Comparison of ENCODE assay signal across 9 mouse cellular contexts in the genomic region with DNA sequence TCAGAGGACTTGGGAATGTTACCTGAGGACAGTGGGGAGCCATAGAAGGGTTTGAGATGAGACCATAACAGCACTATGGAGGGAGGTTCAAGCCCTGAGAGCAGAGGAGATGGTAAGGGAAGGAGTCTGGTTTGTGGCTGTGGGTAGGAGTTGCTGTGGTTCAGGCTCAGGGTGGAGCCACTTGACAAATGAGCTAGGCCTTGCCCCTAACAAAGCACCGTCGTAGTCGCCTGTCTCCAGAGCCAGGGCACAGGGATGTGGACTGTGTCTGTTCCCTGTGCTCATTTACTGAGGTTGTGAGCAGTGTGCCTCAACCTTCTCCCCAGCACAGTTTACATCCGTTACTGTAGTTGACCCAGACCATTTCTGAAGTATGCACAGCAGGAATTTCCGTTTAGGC. TPM values are rescaled to one million over a fixed set of nuclear protein-coding genes. Genes with fewer than 3 reads are reported as not detected.
DNase-seq lines count a peak whose midpoint lies in the region; ATAC-seq and TF ChIP-seq lines count a peak whose summit lies in the region.
"Had no signal": no experiment of that assay in that cellular context is flagged by ENCODE, and none has a peak within 500 bp of the region (broad histone marks: within the 10 kb centered on the region; RNA-seq: fewer than 3 reads in every experiment).

No protein-coding gene starts in this region.

- H3K4me2 ChIP-seq in lung, embryonic 14.5 days = no peak overlapping the region
- H3K4me2 ChIP-seq in neural tube, embryonic 13.5 days = peak overlapping the region; percentile 7; the same call in 1 of the 2 replicates

- H3K4me1 ChIP-seq in lung, embryonic 14.5 days (ENCODE audit: insufficient read depth) = peaks cover 3% of the 10 kb centered on the region; the same call in 1 of the 2 replicates
- peaks cover 67% of the 10 kb centered on the region for H3K4me1 ChIP-seq in embryonic facial prominence, embryonic 10.5 days
- H3K4me1 ChIP-seq in neural tube, embryonic 13.5 days (replicated peaks) = peaks cover 71% of the 10 kb centered on the region

- peaks cover 27% of the 10 kb centered on the region; the same call in 1 of the 2 replicates for H3K36me3 ChIP-seq in lung, embryonic 14.5 days (ENCODE audit: insufficient read depth)
- peaks cover 32% of the 10 kb centered on the region for H3K36me3 ChIP-seq in embryonic facial prominence, embryonic 10.5 days (replicated peaks)
- H3K36me3 ChIP-seq in neural tube, embryonic 13.5 days = peaks cover 39% of the 10 kb centered on the region

- no peaks in the 10 kb centered on the region for H3K27me3 ChIP-seq in lung, embryonic 14.5 days (ENCODE audit: insufficient read depth, low read length)
- no peaks in the 10 kb centered on the region for H3K27me3 ChIP-seq in embryonic facial prominence, embryonic 10.5 days (replicated peaks; ENCODE audit: low read depth, poor library complexity, severe bottlenecking)
- no peaks in the 10 kb centered on the region for H3K27me3 ChIP-seq in neural tube, embryonic 13.5 days

- no peak for ATAC-seq in lung, embryonic 14.5 days (ENCODE audit: insufficient read depth)
- peak; percentile 42 for ATAC-seq in inflammation-experienced regulatory T-cells, adult 6 months
- no peak for ATAC-seq in neural tube, embryonic 13.5 days (ENCODE audit: low read depth)

- H3K4me3 ChIP-seq in lung, embryonic 14.5 days (ENCODE audit: low read depth, low read length) = no peak overlapping the region
- no peak overlapping the region for H3K4me3 ChIP-seq in embryonic facial prominence, embryonic 10.5 days
- no peak overlapping the region for H3K4me3 ChIP-seq in neural tube, embryonic 13.5 days

- WGBS in lung, embryonic 14.5 days = 27% methylated on average over 5 of the region's 5 CpGs
- WGBS in embryonic facial prominence, embryonic 10.5 days = 76% methylated on average over 5 of the region's 5 CpGs
- 51% methylated on average over 5 of the region's 5 CpGs for WGBS in neural tube, embryonic 13.5 days

- H3K9ac ChIP-seq in lung, embryonic 14.5 days = peak overlapping the region; percentile 9
- peak overlapping the region; percentile 41 for H3K9ac ChIP-seq in neural tube, embryonic 13.5 days

- H3K27ac ChIP-seq in lung, embryonic 14.5 days (ENCODE audit: low read depth) = no peak overlapping the region
- H3K27ac ChIP-seq in embryonic facial prominence, embryonic 10.5 days (replicated peaks) = peak overlapping the region; percentile 8; the same call in 1 of the 2 replicates
- no peak overlapping the region for H3K27ac ChIP-seq in neural tube, embryonic 13.5 days (replicated peaks)

- H3K9me3 ChIP-seq in lung, embryonic 14.5 days (ENCODE audit: low read depth, low read length) = no peaks in the 10 kb centered on the region
- H3K9me3 ChIP-seq in embryonic facial prominence, embryonic 10.5 days = no peaks in the 10 kb centered on the region
- H3K9me3 ChIP-seq in neural tube, embryonic 13.5 days = no peaks in the 10 kb centered on the region

- no peak for TF ChIP-seq CTCF in lung, embryonic 14.5 days (IDR thresholded peaks at IDR 0.05; ENCODE audit: low read depth)

- DNase-seq in lung, embryonic 14.5 days = no peak
- no peak for DNase-seq in lung, adult 18-20 months
- no peak for DNase-seq in embryonic facial prominence, embryonic 10.5 days (ENCODE audit: low spot score)
- DNase-seq in cerebellum, postnatal 4 days (ENCODE audit: low spot score in 2 of 2) = no peak
- no peak for DNase-seq in frontal cortex, postnatal 14 days (ENCODE audit: low spot score in 2 of 2)
- DNase-seq in embryo, embryonic 11 days = no peak
- DNase-seq: right cerebral cortex, adult 18-20 months had no signal

RNA-seq across cellular contexts. Expression of gene Cic, which starts 7.1 kb away (rescaled TPM):
- polyA plus RNA-seq in lung, embryonic 14.5 days (2014; fragmentation: Nextera tagmentation; extraction: Ambion mirVana) = 31.1 and 39.1 TPM in 2 replicates
- 17.1 and 21.4 TPM in 2 replicates for polyA plus RNA-seq in embryonic facial prominence, embryonic 10.5 days (2016; fragmentation: Nextera tagmentation; extraction: Ambion mirVana)
- 10 to 100 TPM; 17.9 to 35.2 (median 21.6) TPM for polyA plus RNA-seq in inflammation-experienced regulatory T-cells, adult 6 months (2017; shearing (Covaris generic))
- polyA plus RNA-seq in neural tube, embryonic 13.5 days (2015; fragmentation: Nextera tagmentation; extraction: Ambion mirVana) = 40.2 and 43.4 TPM in 2 replicates

RNA-seq across cellular contexts. Expression of gene Pafah1b3, which starts 23.2 kb away (rescaled TPM):
- polyA plus RNA-seq in lung, embryonic 14.5 days (2014; fragmentation: Nextera tagmentation; extraction: Ambion mirVana) = 175 and 183 TPM in 2 replicates
- polyA plus RNA-seq in embryonic facial prominence, embryonic 10.5 days (2016; fragmentation: Nextera tagmentation; extraction: Ambion mirVana) = 281 and 301 TPM in 2 replicates
- 10 to 100 TPM; 17.5 to 37.2 (median 31.3) TPM for polyA plus RNA-seq in inflammation-experienced regulatory T-cells, adult 6 months (2017; shearing (Covaris generic))
- 525 and 535 TPM in 2 replicates for polyA plus RNA-seq in neural tube, embryonic 13.5 days (2015; fragmentation: Nextera tagmentation; extraction: Ambion mirVana)

RNA-seq across cellular contexts. Expression of gene Erf, which starts 24.0 kb away (rescaled TPM):
- polyA plus RNA-seq in lung, embryonic 14.5 days (2014; fragmentation: Nextera tagmentation; extraction: Ambion mirVana) = 24.5 and 26.6 TPM in 2 replicates
- polyA plus RNA-seq in embryonic facial prominence, embryonic 10.5 days (2016; fragmentation: Nextera tagmentation; extraction: Ambion mirVana) = 10.9 and 11.5 TPM in 2 replicates
- under 1 TPM; 0.34 to 0.70 (median 0.38) TPM for polyA plus RNA-seq in inflammation-experienced regulatory T-cells, adult 6 months (2017; shearing (Covaris generic))
- polyA plus RNA-seq in neural tube, embryonic 13.5 days (2015; fragmentation: Nextera tagmentation; extraction: Ambion mirVana) = 4.9 and 8.0 TPM in 2 replicates

RNA-seq across cellular contexts. Expression of gene Prr19, which starts 26.6 kb away (rescaled TPM):
- 0.26 and 0.29 TPM in 2 replicates for polyA plus RNA-seq in lung, embryonic 14.5 days (2014; fragmentation: Nextera tagmentation; extraction: Ambion mirVana)
- polyA plus RNA-seq in embryonic facial prominence, embryonic 10.5 days (2016; fragmentation: Nextera tagmentation; extraction: Ambion mirVana) = 0.82 and 0.88 TPM in 2 replicates
- polyA plus RNA-seq in inflammation-experienced regulatory T-cells, adult 6 months (2017; shearing (Covaris generic)) = not detected
- 2.1 and 2.9 TPM in 2 replicates for polyA plus RNA-seq in neural tube, embryonic 13.5 days (2015; fragmentation: Nextera tagmentation; extraction: Ambion mirVana)

RNA-seq across cellular contexts. Expression of gene Tmem145, which starts 31.3 kb away (rescaled TPM):
- 0.25 TPM in 1 of 2 replicates, not detected in the other for polyA plus RNA-seq in lung, embryonic 14.5 days (2014; fragmentation: Nextera tagmentation; extraction: Ambion mirVana)
- 0.85 and 1.0 TPM in 2 replicates for polyA plus RNA-seq in embryonic facial prominence, embryonic 10.5 days (2016; fragmentation: Nextera tagmentation; extraction: Ambion mirVana)
- not detected for polyA plus RNA-seq in inflammation-experienced regulatory T-cells, adult 6 months (2017; shearing (Covaris generic))
- 51.7 and 52.2 TPM in 2 replicates for polyA plus RNA-seq in neural tube, embryonic 13.5 days (2015; fragmentation: Nextera tagmentation; extraction: Ambion mirVana)
